Mouse (Mus musculus): Measurements from ENCODE around the gene Sdhc.

DNA sequence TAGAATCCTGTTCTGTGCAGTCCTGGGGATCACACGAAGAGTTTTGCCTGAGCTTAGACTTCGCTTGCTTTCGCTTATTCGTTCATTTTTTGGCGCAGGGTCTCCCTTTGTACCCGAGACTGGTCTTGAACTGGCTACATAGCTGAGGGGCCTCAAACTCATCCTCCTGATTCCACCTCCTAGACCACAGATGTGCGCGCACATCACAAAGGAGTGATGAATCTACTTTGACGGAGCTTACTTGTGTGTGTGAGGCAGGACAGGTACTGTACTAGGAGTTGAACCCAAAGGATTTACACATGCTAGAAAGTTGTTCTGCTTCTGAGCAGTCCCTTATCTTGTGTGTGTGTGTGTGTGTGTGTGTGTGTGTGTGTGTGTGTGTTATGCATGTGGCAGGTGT lies 40.4 kb upstream of the Sdhc start:
- no peak for TF ChIP-seq CTCF (IDR thresholded peaks at IDR 0.05; ENCODE audit: low read depth)
- TF ChIP-seq EP300 (IDR thresholded peaks at IDR 0.05; ENCODE audit: low read depth): no peak

Measured in heart, postnatal 0 days (tissue).